Mouse (Mus musculus): ENCODE measurements around the gene Myd88. TPM values are rescaled to one million over a fixed set of nuclear protein-coding genes. Genes with fewer than 3 reads are reported as not detected.

Gene Myd88
- polyA plus RNA-seq, 1 experiment from 2014 or later, result 6.6 TPM

GRCm38 (mm10) chr9:119335571-119335970, 5.6 kb downstream of the Myd88 start:
- Histone ChIP-seq H3K4me3 (ENCODE audit: low read length) (no peak overlapping the region), H3K9ac (ENCODE audit: low read depth, low read length) (no peak overlapping the region), H3K36me3 (ENCODE audit: control insufficient read depth, insufficient read depth, low read length) (no peaks in the 10 kb centered on the region), H3K27me3 (replicated peaks; ENCODE audit: control insufficient read depth, insufficient read depth, low read length) (0 out of 2 replicates have a peak, but pooled peaks cover 4% of the 10 kb centered on the region), H3K4me2 (ENCODE audit: low read length) (no peak overlapping the region), H3K27ac (ENCODE audit: low read depth, low read length) (no peak overlapping the region), H3K4me1 (ENCODE audit: control insufficient read depth, insufficient read depth, low read depth, low read length) (peaks cover 9% of the 10 kb centered on the region; the same call in 1 of the 2 replicates), H3K9me3 (ENCODE audit: control insufficient read depth, low read length) (no peaks in the 10 kb centered on the region)
- WGBS, result 84% methylated on average over 4 of the region's 4 CpGs
- ATAC-seq, result no peak

GRCm38 (mm10) chr9:119334834-119335233, 6.4 kb downstream of the Myd88 start:
- no peaks in the 10 kb centered on the region for H3K9me3 ChIP-seq (ENCODE audit: control insufficient read depth, low read length)
- ATAC-seq, result no peak

GRCm38 (mm10) chr9:119334324-119334723, 6.9 kb downstream of the Myd88 start:
- no peak overlapping the region for H3K4me2 ChIP-seq (ENCODE audit: low read length)
- no peak overlapping the region for H3K9ac ChIP-seq (ENCODE audit: low read depth, low read length)
- no peak for ATAC-seq
- no peaks in the 10 kb centered on the region for H3K9me3 ChIP-seq (ENCODE audit: control insufficient read depth, low read length)
- no peak overlapping the region for H3K4me3 ChIP-seq (ENCODE audit: low read length)
- H3K36me3 ChIP-seq (ENCODE audit: control insufficient read depth, insufficient read depth, low read length), result no peaks in the 10 kb centered on the region
- H3K27me3 ChIP-seq (replicated peaks; ENCODE audit: control insufficient read depth, insufficient read depth, low read length), result 0 out of 2 replicates have a peak, but pooled peaks cover 4% of the 10 kb centered on the region
- no peak overlapping the region for H3K27ac ChIP-seq (ENCODE audit: low read depth, low read length)
- no peaks in the 10 kb centered on the region; the same call in 1 of the 2 replicates for H3K4me1 ChIP-seq (ENCODE audit: control insufficient read depth, insufficient read depth, low read depth, low read length)
- 66% methylated on average over 10 of the region's 10 CpGs for WGBS

More at GRCm38 (mm10) chr9:119334834-119335233, 6.4 kb downstream of the Myd88 start:
- Histone ChIP-seq H3K36me3 (ENCODE audit: control insufficient read depth, insufficient read depth, low read length) (no peaks in the 10 kb centered on the region), H3K4me3 (ENCODE audit: low read length) (no peak overlapping the region), H3K9ac (ENCODE audit: low read depth, low read length) (no peak overlapping the region), H3K4me2 (ENCODE audit: low read length) (no peak overlapping the region), H3K27me3 (replicated peaks; ENCODE audit: control insufficient read depth, insufficient read depth, low read length) (0 out of 2 replicates have a peak, but pooled peaks cover 4% of the 10 kb centered on the region), H3K4me1 (ENCODE audit: control insufficient read depth, insufficient read depth, low read depth, low read length) (peaks cover 2% of the 10 kb centered on the region; the same call in 1 of the 2 replicates), H3K27ac (ENCODE audit: low read depth, low read length) (no peak overlapping the region)
- WGBS, result 86% methylated on average over 2 of the region's 2 CpGs

GRCm38 (mm10) chr9:119330186-119330963, 10.8 kb downstream of the Myd88 start:
- Histone ChIP-seq H3K36me3 (ENCODE audit: control insufficient read depth, insufficient read depth, low read length) (no peaks in the 10 kb centered on the region), H3K9me3 (ENCODE audit: control insufficient read depth, low read length) (no peaks in the 10 kb centered on the region), H3K4me1 (ENCODE audit: control insufficient read depth, insufficient read depth, low read depth, low read length) (no peaks in the 10 kb centered on the region), H3K4me2 (ENCODE audit: low read length) (no peak overlapping the region), H3K27me3 (replicated peaks; ENCODE audit: control insufficient read depth, insufficient read depth, low read length) (no peaks in the 10 kb centered on the region), H3K27ac (ENCODE audit: low read depth, low read length) (no peak overlapping the region), H3K4me3 (ENCODE audit: low read length) (no peak overlapping the region), H3K9ac (ENCODE audit: low read depth, low read length) (no peak overlapping the region)
- no peak for ATAC-seq
- 93% methylated on average over 15 of the region's 15 CpGs for WGBS

GRCm38 (mm10) chr9:119328488-119328887, 12.7 kb downstream of the Myd88 start:
- 80% methylated on average over 3 of the region's 3 CpGs for WGBS
- ATAC-seq, result no peak
- Histone ChIP-seq H3K27ac (ENCODE audit: low read depth, low read length) (no peak overlapping the region), H3K27me3 (replicated peaks; ENCODE audit: control insufficient read depth, insufficient read depth, low read length) (no peaks in the 10 kb centered on the region), H3K4me2 (ENCODE audit: low read length) (no peak overlapping the region), H3K36me3 (ENCODE audit: control insufficient read depth, insufficient read depth, low read length) (no peaks in the 10 kb centered on the region), H3K4me1 (ENCODE audit: control insufficient read depth, insufficient read depth, low read depth, low read length) (no peaks in the 10 kb centered on the region; the same call in 1 of the 2 replicates), H3K9me3 (ENCODE audit: control insufficient read depth, low read length) (no peaks in the 10 kb centered on the region), H3K4me3 (ENCODE audit: low read length) (no peak overlapping the region), H3K9ac (ENCODE audit: low read depth, low read length) (no peak overlapping the region)

- Histone ChIP-seq H3K4me1 (ENCODE audit: control insufficient read depth, insufficient read depth, low read depth, low read length) (peaks cover 20% of the 10 kb centered on the region), H3K27me3 (replicated peaks; ENCODE audit: control insufficient read depth, insufficient read depth, low read length) (no peaks in the 10 kb centered on the region), H3K4me2 (ENCODE audit: low read length) (no peak overlapping the region), H3K4me3 (ENCODE audit: low read length) (no peak overlapping the region), H3K9ac (ENCODE audit: low read depth, low read length) (no peak overlapping the region), H3K36me3 (ENCODE audit: control insufficient read depth, insufficient read depth, low read length) (no peaks in the 10 kb centered on the region), H3K9me3 (ENCODE audit: control insufficient read depth, low read length) (no peaks in the 10 kb centered on the region), H3K27ac (ENCODE audit: low read depth, low read length) (no peak overlapping the region)
- 85% methylated on average over 1 of the region's 1 CpGs for WGBS
- ATAC-seq, result no peak
Observed at GRCm38 (mm10) chr9:119324130-119324529, 17.1 kb downstream of the Myd88 start.

- Histone ChIP-seq H3K27ac (ENCODE audit: low read depth, low read length) (peak overlapping the region; percentile 94), H3K4me2 (ENCODE audit: low read length) (peak overlapping the region; percentile 77), H3K4me1 (ENCODE audit: control insufficient read depth, insufficient read depth, low read depth, low read length) (peaks cover 20% of the 10 kb centered on the region), H3K27me3 (replicated peaks; ENCODE audit: control insufficient read depth, insufficient read depth, low read length) (no peaks in the 10 kb centered on the region), H3K4me3 (ENCODE audit: low read length) (peak overlapping the region; percentile 96), H3K9ac (ENCODE audit: low read depth, low read length) (peak overlapping the region; percentile 69), H3K36me3 (ENCODE audit: control insufficient read depth, insufficient read depth, low read length) (no peaks in the 10 kb centered on the region), H3K9me3 (ENCODE audit: control insufficient read depth, low read length) (no peaks in the 10 kb centered on the region)
- peak; percentile 1; the same call in 1 of the 2 replicates for ATAC-seq
- WGBS, result 6% methylated on average over 9 of the region's 9 CpGs
Observed at GRCm38 (mm10) chr9:119323260-119323645, 18.0 kb downstream of the Myd88 start.

GRCm38 (mm10) chr9:119322289-119323259, 18.6 kb downstream of the Myd88 start, which contains the start of gene Oxsr1:
TSS of gene Oxsr1 (minus strand) at chr9:119322427.
- Histone ChIP-seq H3K27ac (ENCODE audit: low read depth, low read length) (peak within 1 kb of the TSS; percentile 94), H3K9ac (ENCODE audit: low read depth, low read length) (peak within 1 kb of the TSS; percentile 89), H3K4me2 (ENCODE audit: low read length) (peak within 1 kb of the TSS; percentile 87), H3K36me3 (ENCODE audit: control insufficient read depth, insufficient read depth, low read length) (no peaks in the 10 kb centered on the region), H3K4me1 (ENCODE audit: control insufficient read depth, insufficient read depth, low read depth, low read length) (peaks cover 20% of the 10 kb centered on the region), H3K9me3 (ENCODE audit: control insufficient read depth, low read length) (no peaks in the 10 kb centered on the region), H3K4me3 (ENCODE audit: low read length) (peak within 1 kb of the TSS; percentile 96), H3K27me3 (replicated peaks; ENCODE audit: control insufficient read depth, insufficient read depth, low read length) (no peaks in the 10 kb centered on the region)
- ATAC-seq, result peak; percentile 98
- under 1% methylated on average over 76 of the region's 76 CpGs for WGBS

Measured in hindbrain, embryonic 16.5 days (tissue).